Mouse (Mus musculus) limb, embryonic 13.5 days (tissue): ENCODE measurements around the gene Mrps14. TPM values are rescaled to one million over a fixed set of nuclear protein-coding genes. Genes with fewer than 3 reads are reported as not detected.

Experiments used
- ATAC-seq: fragments of 200-750 bp; cut with Nextera tagmentation; 2 replicates; pipeline ENCODE4 v1.8.0; 2017; ENCODE audit warnings: low read depth, moderate number of reproducible peaks, moderate TSS enrichment; ENCODE audit not compliant: low FRiP score
- H3K27ac ChIP-seq: fragments of 300-500 bp; sonication (generic); 2 replicates; pipeline ENCODE4 v1.5.1; 2015; ENCODE audit warnings: inconsistent platforms, mild to moderate bottlenecking, moderate library complexity
- H3K27me3 ChIP-seq: fragments of 300-500 bp; sonication (generic); 2 replicates; pipeline ENCODE4 v1.6.1; 2015; ENCODE audit warnings: mild to moderate bottlenecking, inconsistent platforms
- H3K36me3 ChIP-seq: fragments of 300-500 bp; sonication (generic); 2 replicates; pipeline ENCODE4 v1.6.1; 2015; ENCODE audit warnings: inconsistent platforms, mild to moderate bottlenecking, moderate library complexity
- H3K4me1 ChIP-seq: fragments of 300-500 bp; sonication (generic); 2 replicates; pipeline ENCODE4 v1.6.1; 2015; ENCODE audit warnings: inconsistent platforms
- H3K4me2 ChIP-seq: fragments of 300-500 bp; sonication (generic); replicated peaks from 2 replicates; pipeline ENCODE4 v1.6.1; 2015; ENCODE audit warnings: inconsistent platforms, mild to moderate bottlenecking, moderate library complexity
- H3K4me3 ChIP-seq: fragments of 300-500 bp; sonication (generic); 2 replicates; pipeline ENCODE4 v1.5.1; 2015; ENCODE audit warnings: moderate library complexity, mild to moderate bottlenecking, inconsistent platforms
- H3K9ac ChIP-seq: fragments of 300-500 bp; sonication (generic); 2 replicates; pipeline ENCODE4 v1.6.1; 2015; ENCODE audit warnings: mild to moderate bottlenecking, inconsistent platforms
- H3K9me3 ChIP-seq: fragments of 300-500 bp; sonication (generic); 2 replicates; pipeline ENCODE4 v1.6.1; 2016; ENCODE audit warnings: inconsistent platforms
- WGBS: fragments of 180-500 bp; shearing (Covaris S2); methylation state at CpG from one replicate; pipeline ENCODE4 v1.1.7; 2015; 5-methylcytosine and 5-hydroxymethylcytosine counted together
- polyA plus RNA-seq: library from polyadenylated mRNA; unstranded; fragments of >200 nt; fragmentation: Nextera tagmentation; extraction: Ambion mirVana; gene quantifications from 2 replicates; pipeline ENCODE4 v1.2.1, GENCODE M21; 2015

The Mrps14 gene
- polyA plus RNA-seq, 1 experiment from 2014 or later, result 246 TPM

DNA sequence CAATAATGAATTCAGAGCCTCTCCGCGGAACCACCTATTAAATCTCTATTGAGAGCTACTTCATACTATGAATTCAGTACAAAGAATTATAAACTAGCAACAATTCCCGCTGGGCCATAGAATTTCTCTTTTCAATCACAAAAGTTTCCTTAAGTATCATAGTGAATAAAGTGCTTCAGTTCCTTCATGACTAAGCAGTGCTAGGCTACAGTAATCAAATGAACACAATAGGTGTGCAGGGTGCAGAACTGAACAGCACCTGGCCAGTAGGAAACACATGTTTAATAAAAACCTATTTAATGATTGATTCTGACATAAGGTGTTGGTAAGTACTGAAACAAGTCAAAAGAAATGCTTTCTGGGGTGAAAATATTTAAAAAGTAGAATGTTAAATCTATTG, 37.1 kb downstream of the Mrps14 start:
- no peak for ATAC-seq
- no peak overlapping the region for H3K9ac ChIP-seq
- 87% methylated on average over 3 of the region's 3 CpGs for WGBS
- H3K9me3 ChIP-seq, result no peaks in the 10 kb centered on the region
- H3K4me1 ChIP-seq, result peaks cover 7% of the 10 kb centered on the region
- H3K4me3 ChIP-seq, result no peak overlapping the region
- H3K27me3 ChIP-seq, result no peaks in the 10 kb centered on the region
- H3K36me3 ChIP-seq, result no peaks in the 10 kb centered on the region
- H3K4me2 ChIP-seq, result no peak overlapping the region
- no peak overlapping the region for H3K27ac ChIP-seq

DNA sequence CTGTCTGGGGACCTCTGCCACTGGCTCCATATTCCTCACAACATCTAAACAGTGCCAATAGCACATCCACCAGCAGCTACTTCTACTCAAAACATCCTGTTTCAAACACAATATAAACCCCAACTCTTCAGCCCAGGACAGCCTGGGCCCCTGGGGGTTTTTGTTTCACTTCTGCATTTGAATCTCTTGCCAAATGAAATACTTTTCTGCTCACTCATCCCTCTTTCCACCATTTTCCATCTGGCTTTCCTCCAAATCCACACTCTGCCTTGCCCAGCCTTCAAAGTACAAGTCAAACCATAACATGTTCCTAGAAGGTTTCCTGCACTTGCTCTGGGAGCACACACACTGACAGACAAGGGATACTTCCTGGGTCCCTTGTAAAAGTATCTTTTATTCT, 38.9 kb downstream of the Mrps14 start:
- no peak overlapping the region for H3K9ac ChIP-seq
- H3K9me3 ChIP-seq, result no peaks in the 10 kb centered on the region
- no peak for ATAC-seq
- H3K27me3 ChIP-seq, result no peaks in the 10 kb centered on the region
- no peak overlapping the region for H3K4me2 ChIP-seq
- peaks cover 7% of the 10 kb centered on the region for H3K4me1 ChIP-seq
- no peak overlapping the region for H3K4me3 ChIP-seq
- H3K36me3 ChIP-seq, result no peaks in the 10 kb centered on the region
- no peak overlapping the region for H3K27ac ChIP-seq

DNA sequence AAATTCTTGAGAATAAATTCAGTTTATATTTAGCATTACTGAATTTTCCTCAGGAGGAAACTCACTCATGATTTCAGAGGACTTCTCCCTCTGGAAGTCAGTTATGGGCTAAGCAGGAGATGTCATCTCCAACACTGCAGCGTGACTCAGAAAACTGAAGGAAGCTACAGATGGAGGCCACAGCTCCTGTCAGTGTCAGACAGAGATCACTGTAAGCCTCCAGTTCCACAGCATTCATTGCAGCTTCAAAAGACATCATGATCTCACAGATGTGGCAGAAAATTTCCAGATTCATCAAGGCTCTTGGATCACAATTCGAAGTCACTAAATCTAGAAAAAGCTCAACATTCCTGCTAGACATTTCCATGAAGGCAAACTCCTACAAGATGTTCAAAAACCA, 43.0 kb downstream of the Mrps14 start:
- no peak overlapping the region for H3K4me3 ChIP-seq
- H3K4me1 ChIP-seq, result no peaks in the 10 kb centered on the region
- 90% methylated on average over 2 of the region's 2 CpGs for WGBS
- H3K9me3 ChIP-seq, result peaks cover 4% of the 10 kb centered on the region; the same call in 1 of the 2 replicates
- no peak for ATAC-seq
- H3K9ac ChIP-seq, result no peak overlapping the region
- H3K27ac ChIP-seq, result no peak overlapping the region
- H3K36me3 ChIP-seq, result no peaks in the 10 kb centered on the region
- H3K27me3 ChIP-seq, result no peaks in the 10 kb centered on the region
- no peak overlapping the region for H3K4me2 ChIP-seq

DNA sequence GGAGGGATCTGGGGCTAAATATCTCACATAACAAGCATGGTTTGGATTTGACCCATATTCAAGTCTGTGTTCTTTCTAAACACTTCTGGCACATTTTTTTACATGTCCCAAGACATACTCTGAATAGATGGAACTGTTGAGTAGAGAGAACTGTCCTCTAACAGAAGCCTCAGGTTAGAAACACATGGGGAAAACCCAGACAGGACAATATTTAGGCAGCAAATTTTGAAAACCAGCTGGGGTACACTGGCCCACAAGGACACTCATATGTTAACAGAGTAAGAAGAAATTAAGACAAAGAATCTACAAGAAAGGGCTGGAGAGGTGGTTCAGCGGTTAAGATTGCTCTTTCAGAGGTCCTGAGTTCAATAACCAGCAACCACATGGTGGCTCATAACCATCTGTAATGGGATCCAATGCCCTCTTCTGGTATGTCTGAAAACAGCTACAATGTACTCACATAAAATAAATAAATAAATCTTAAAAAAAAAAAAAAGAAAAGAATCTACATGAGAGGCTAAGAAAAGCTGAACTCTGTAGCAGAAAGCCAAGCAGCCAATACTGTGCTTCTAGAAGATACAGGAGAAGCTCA, 43.9 kb downstream of the Mrps14 start:
- H3K36me3 ChIP-seq, result no peaks in the 10 kb centered on the region
- no peak overlapping the region for H3K4me3 ChIP-seq
- H3K4me2 ChIP-seq, result no peak overlapping the region
- WGBS, result 86% methylated on average over 1 of the region's 1 CpGs
- H3K9ac ChIP-seq, result no peak overlapping the region
- H3K27ac ChIP-seq, result no peak overlapping the region
- no peaks in the 10 kb centered on the region for H3K4me1 ChIP-seq
- H3K27me3 ChIP-seq, result no peaks in the 10 kb centered on the region
- ATAC-seq, result no peak
- peaks cover 4% of the 10 kb centered on the region; the same call in 1 of the 2 replicates for H3K9me3 ChIP-seq

DNA sequence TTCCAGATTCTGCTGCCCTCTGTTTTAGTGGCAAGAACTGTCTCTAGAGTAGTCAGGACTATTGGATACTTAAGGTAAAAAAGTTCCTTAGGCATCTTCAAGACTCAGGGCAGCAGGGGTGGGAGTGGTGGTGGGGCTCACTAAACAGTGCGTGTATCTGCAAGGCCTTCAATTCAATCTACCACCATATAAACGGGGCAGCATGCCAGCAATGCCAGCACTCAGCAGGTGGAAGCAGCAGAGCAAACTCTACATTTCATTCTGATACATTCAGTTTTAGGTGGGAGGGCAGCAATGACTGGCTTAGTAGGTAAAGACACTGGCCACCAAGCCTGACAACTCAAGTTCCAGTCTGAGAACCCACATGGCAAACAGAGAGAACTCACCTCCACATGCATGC, 45.1 kb downstream of the Mrps14 start:
- Histone ChIP-seq H3K9me3 (peaks cover 4% of the 10 kb centered on the region; the same call in 1 of the 2 replicates), H3K36me3 (no peaks in the 10 kb centered on the region), H3K9ac (no peak overlapping the region), H3K4me1 (no peaks in the 10 kb centered on the region), H3K27me3 (no peaks in the 10 kb centered on the region), H3K4me3 (no peak overlapping the region), H3K4me2 (no peak overlapping the region), H3K27ac (no peak overlapping the region)
- no peak for ATAC-seq
- WGBS, result 88% methylated on average over 2 of the region's 2 CpGs

DNA sequence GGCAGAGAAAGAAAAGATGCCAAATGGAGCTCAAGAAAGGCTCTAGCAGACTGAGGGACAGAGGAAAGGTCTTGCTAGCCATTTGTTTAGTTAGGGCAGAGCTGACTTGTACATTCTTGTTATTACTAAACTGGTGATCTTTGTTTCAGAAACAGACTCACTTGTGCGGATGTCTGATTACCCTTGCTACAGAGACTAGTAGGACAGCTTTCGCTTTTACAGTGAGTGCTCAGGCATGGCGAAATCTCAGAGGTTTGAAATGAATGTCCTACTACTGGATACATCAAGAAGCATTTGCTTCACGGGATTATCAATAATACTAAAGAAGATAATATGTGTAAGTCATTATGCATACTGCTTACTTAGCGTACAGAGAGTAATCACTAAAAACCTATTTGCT, 49.7 kb downstream of the Mrps14 start:
- Histone ChIP-seq H3K27me3 (no peaks in the 10 kb centered on the region), H3K4me2 (no peak overlapping the region), H3K4me3 (no peak overlapping the region), H3K27ac (no peak overlapping the region), H3K9me3 (peaks cover 4% of the 10 kb centered on the region; the same call in 1 of the 2 replicates), H3K4me1 (no peaks in the 10 kb centered on the region), H3K9ac (no peak overlapping the region), H3K36me3 (no peaks in the 10 kb centered on the region)
- no peak for ATAC-seq
- WGBS, result 94% methylated on average over 5 of the region's 5 CpGs

DNA sequence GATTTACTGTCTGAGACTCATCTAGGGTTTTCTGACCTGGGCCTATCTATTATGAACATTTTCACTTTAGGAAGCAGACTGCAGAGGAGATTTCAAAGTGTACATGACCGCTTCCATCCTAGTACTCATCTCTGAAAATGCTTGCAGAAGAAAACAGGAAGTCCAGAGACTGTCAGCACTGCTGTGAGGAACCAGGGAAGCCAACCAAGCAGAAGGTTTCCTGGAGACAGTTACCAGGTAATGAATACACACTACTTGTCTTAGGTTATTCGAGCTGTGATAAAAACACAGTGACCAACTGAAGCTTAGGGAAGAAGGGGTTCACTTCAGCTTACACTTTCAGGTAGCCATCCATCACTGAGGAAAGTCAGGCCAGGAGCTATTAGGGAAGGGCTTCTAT, 50.9 kb downstream of the Mrps14 start:
- Histone ChIP-seq H3K4me2 (no peak overlapping the region), H3K9ac (no peak overlapping the region), H3K27me3 (no peaks in the 10 kb centered on the region), H3K9me3 (no peaks in the 10 kb centered on the region), H3K27ac (no peak overlapping the region), H3K4me3 (no peak overlapping the region), H3K4me1 (peaks cover 8% of the 10 kb centered on the region; the same call in 1 of the 2 replicates), H3K36me3 (no peaks in the 10 kb centered on the region)
- WGBS, result 80% methylated on average over 2 of the region's 2 CpGs
- ATAC-seq, result no peak

DNA sequence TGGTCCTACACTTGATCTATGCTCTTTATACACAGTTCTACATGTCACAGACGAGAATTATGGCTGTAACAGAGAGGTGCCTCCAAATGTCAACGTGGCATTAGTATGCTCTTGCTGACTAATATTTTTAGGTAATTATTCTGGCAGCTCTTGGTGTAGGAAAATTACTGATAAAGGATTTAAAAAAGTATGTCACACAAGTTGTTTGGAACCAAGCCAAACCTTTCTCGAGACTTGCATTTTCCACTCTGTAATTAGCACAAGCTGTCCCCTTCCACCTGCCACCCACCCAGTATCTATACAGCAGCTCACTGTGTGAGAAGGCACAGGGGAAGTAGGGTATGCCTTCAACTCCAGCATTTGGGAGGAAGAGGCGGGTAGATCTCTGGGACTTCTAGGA, 51.8 kb downstream of the Mrps14 start:
- H3K9ac ChIP-seq, result no peak overlapping the region
- H3K27me3 ChIP-seq, result no peaks in the 10 kb centered on the region
- H3K4me1 ChIP-seq, result peaks cover 8% of the 10 kb centered on the region; the same call in 1 of the 2 replicates
- no peak overlapping the region for H3K4me2 ChIP-seq
- ATAC-seq, result no peak
- H3K9me3 ChIP-seq, result no peaks in the 10 kb centered on the region
- WGBS, result 66% methylated on average over 4 of the region's 4 CpGs
- H3K36me3 ChIP-seq, result no peaks in the 10 kb centered on the region
- H3K27ac ChIP-seq, result no peak overlapping the region
- H3K4me3 ChIP-seq, result no peak overlapping the region

DNA sequence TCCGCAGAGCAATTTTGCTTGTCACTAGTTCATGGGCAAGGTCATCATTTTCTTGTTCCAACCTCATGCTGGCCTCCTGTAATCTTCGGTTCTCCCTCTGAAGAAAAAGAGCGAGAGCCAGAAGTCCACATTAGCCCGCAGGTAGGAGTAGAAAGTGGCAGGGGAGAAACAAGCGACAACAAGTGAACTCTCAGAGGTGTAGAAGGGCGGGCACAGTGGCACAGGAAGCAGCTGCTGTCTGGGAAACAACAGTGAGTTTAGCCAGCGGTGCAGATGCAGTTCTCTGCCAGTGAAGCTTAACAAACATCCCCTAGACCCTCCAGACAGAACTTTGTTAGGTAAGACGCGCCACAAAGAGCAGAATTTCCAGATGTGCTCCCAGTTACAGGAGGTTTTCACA, 52.5 kb downstream of the Mrps14 start:
- H3K4me1 ChIP-seq, result peaks cover 8% of the 10 kb centered on the region; the same call in 1 of the 2 replicates
- no peaks in the 10 kb centered on the region for H3K36me3 ChIP-seq
- H3K4me2 ChIP-seq, result no peak overlapping the region
- no peaks in the 10 kb centered on the region for H3K9me3 ChIP-seq
- H3K4me3 ChIP-seq, result no peak overlapping the region
- no peak for ATAC-seq
- H3K27ac ChIP-seq, result no peak overlapping the region
- H3K9ac ChIP-seq, result no peak overlapping the region
- WGBS, result 74% methylated on average over 9 of the region's 9 CpGs
- H3K27me3 ChIP-seq, result no peaks in the 10 kb centered on the region

DNA sequence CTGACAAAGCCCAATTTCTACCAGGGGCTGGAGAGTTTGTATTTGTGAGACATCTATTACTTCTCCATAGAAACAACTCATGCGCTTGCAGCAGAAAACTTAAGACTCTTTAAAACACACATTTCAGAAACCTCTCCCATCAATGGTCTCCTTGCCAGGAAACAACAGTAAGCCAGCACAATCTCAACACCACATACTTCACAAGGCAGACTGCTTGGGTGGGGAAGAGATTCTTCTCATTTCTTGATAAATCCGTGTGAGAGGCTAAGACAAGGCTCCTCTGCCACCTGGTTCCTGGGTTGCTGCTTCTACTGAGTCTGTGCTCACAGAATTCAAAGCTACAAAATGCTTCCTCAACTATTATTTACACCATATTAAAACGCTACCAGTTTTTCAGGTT, 54.8 kb downstream of the Mrps14 start:
- H3K4me1 ChIP-seq, result peaks cover 8% of the 10 kb centered on the region; the same call in 1 of the 2 replicates
- no peak overlapping the region for H3K27ac ChIP-seq
- no peaks in the 10 kb centered on the region for H3K9me3 ChIP-seq
- no peak for ATAC-seq
- H3K9ac ChIP-seq, result no peak overlapping the region
- H3K4me2 ChIP-seq, result no peak overlapping the region
- WGBS, result 72% methylated on average over 3 of the region's 3 CpGs
- no peaks in the 10 kb centered on the region for H3K36me3 ChIP-seq
- no peaks in the 10 kb centered on the region for H3K27me3 ChIP-seq
- H3K4me3 ChIP-seq, result no peak overlapping the region

DNA sequence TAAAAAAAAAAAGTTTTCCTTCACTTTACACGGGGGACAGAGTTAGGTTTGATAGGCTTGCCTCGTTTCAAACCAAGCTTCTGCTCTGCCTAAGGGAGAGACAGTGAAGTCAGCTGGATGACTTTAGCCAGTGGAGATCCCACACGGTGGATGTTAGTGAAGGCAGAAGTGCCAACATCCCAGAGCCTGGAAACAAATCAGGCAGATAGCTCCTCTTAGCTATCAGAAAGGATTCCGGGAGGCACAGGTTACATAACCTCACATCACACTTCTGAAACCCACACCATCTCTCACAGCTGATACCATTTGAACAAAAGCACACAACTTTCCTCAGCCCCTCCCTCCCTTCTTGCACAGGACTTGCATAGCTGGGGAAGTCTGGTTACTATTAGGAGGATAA, 55.8 kb downstream of the Mrps14 start:
- Histone ChIP-seq H3K4me3 (no peak overlapping the region), H3K27ac (no peak overlapping the region), H3K4me2 (no peak overlapping the region), H3K36me3 (no peaks in the 10 kb centered on the region), H3K9ac (no peak overlapping the region), H3K4me1 (peaks cover 8% of the 10 kb centered on the region; the same call in 1 of the 2 replicates), H3K27me3 (no peaks in the 10 kb centered on the region), H3K9me3 (no peaks in the 10 kb centered on the region)
- 48% methylated on average over 4 of the region's 4 CpGs for WGBS
- ATAC-seq, result no peak

DNA sequence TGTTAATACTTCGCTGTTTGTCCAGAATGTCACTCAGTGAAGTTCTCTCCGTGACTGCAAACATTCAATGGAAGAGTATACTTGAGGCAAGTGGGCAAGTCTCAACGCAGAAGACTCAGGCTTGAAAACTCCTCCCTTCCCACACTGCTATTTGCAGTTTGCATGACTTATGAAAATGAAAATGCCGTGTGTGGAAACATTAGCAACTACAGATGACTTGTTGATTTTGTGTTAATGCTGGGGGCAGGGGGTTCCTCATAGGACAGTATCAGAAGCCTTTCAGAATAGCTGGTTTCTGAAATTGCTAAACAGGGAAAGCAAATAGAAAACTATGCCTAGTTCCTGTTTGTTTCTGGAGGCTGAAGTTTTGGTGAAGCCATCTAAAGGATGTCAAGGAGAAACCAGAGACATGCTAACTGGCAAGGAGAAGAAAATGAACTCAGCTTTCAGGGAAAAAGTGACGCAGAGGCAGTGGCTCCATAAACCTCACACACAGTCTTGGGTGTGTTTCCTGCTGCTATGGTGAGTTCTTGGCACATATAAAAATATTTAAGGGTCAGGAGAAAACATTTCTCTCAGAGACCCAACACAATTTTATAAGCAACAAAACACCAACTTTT, 56.5 kb downstream of the Mrps14 start:
- Histone ChIP-seq H3K27ac (no peak overlapping the region), H3K9me3 (no peaks in the 10 kb centered on the region), H3K9ac (no peak overlapping the region), H3K36me3 (no peaks in the 10 kb centered on the region), H3K27me3 (no peaks in the 10 kb centered on the region), H3K4me2 (no peak overlapping the region), H3K4me3 (no peak overlapping the region), H3K4me1 (peaks cover 8% of the 10 kb centered on the region; the same call in 1 of the 2 replicates)
- ATAC-seq, result no peak
- 60% methylated on average over 5 of the region's 5 CpGs for WGBS
